Mouse (Mus musculus) lung, adult 2 months (tissue): ENCODE data around the gene Rims1. TPM values are rescaled to one million over a fixed set of nuclear protein-coding genes. Genes with fewer than 3 reads are reported as not detected.

ENCODE experiments used
- DNase-seq: peaks from one replicate; pipeline ENCODE4 v3.0.0; 2022
- H3K4me1 ChIP-seq: fragments of 200-500 bp; 2 replicates; pipeline ENCODE4 v1.6.1; 2011; ENCODE audit warnings: low read length; ENCODE audit not compliant: control insufficient read depth, insufficient read depth
- H3K4me3 ChIP-seq: fragments of 200-500 bp; replicated peaks from 2 replicates; pipeline ENCODE3; 2011; ENCODE audit warnings: low read depth, mild to moderate bottlenecking, control low read depth, low read length; ENCODE audit errors: extremely low read depth
- CTCF ChIP-seq: fragments of 200-500 bp; IDR thresholded peaks from 2 replicates; pipeline ENCODE4 v1.5.1; 2011; ENCODE audit warnings: mild to moderate bottlenecking, low read length, control low read depth; ENCODE audit not compliant: insufficient read depth
- POLR2A ChIP-seq: fragments of 200-500 bp; IDR thresholded peaks from 2 replicates; pipeline ENCODE4 v1.6.1; 2011; ENCODE audit warnings: low read depth, mild to moderate bottlenecking, control low read depth, low read length, borderline replicate concordance; ENCODE audit errors: extremely low read depth
- whole genome bisulfite sequencing: fragments of 180-500 bp; shearing (Covaris S2); methylation state at CpG from one replicate; pipeline ENCODE4 v1.1.7; 2018; 5-methylcytosine and 5-hydroxymethylcytosine counted together
- polyA plus RNA-seq: library from polyadenylated mRNA; depleted of rRNA; stranded (reverse); fragments of >200 nt; gene quantifications from 2 replicates; pipeline ENCODE4 v1.2.3, GENCODE M21; 2012

The Rims1 gene
- polyA plus RNA-seq, 1 experiment: 0.13 TPM

DNA sequence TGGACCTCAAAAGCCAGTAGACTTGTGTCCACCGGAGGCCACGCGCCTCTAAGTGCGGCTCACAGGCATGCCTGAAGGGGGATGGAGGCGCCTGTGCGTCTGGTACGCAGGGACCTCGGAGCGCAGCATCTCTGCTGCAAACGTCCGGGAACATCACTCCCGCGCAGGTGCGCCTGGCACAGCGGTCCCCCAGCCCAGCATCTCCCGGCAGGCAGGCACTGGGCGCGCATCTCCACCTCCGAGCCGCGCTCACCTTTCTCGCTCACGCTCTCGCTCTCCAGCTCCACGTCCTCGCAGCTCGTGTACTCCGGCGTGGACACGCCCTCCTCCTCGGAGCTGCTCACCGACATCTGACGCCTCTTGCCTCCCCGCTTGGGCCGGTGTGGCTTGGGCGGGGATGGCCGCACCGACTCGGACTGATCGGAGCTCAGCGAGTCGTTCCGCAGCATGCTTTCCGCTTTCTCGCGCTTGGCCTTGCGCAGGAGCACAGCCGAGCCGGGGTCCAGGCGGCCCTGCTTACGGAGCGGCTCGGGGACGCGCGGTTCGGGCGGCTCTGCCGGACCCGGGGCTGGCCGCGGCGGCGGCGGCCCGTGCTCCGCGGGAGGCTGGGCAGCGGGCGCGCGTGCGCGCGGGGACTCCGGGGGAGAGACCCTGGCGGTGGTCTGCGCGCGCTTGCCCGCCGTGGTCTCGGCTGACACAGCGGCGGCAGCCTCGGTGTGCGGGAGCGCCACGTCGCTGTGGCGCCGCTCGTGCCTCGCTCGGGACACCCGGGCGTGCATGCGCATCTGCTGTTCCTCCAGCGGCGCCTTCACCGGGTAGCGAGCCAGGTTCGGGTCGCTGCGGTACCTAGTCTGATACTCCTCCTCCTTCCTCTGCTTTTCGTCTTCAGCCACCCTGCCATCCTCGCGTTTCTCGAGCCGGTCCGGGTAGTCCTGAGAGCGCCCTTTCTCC lies 272.4 kb downstream of the Rims1 start:
- no peak for DNase-seq
- Histone ChIP-seq H3K4me1 (peaks cover 5% of the 10 kb centered on the region), H3K4me3 (peak overlapping the region; percentile 19)
- 2% methylated on average over 112 of the region's 112 CpGs for WGBS
- TF ChIP-seq CTCF (no peak), POLR2A (no peak)

DNA sequence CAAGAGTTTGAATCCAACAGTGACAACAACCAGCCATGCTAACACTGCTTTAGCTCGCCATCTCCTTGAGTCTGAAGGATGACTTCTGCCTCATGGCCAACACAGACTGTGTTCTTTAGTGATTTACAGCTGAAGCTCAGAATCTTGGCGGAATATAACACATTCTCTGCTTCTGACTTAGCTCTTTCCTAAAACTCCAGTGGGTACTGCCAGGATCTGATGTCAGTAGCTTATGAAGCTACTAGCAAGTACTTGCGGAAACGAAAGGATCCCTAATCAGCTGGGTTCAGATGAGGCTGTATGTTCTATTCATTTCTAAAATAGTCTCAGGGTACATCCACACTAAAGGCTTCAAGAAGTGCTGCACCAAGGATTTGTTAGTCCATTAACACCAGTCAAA lies 290.7 kb downstream of the Rims1 start:
- H3K4me1 ChIP-seq: no peaks in the 10 kb centered on the region
- no peak overlapping the region for H3K4me3 ChIP-seq
- no peak for DNase-seq
- no peak for TF ChIP-seq POLR2A
- TF ChIP-seq CTCF: no peak
- 83% methylated on average over 4 of the region's 4 CpGs for WGBS

DNA sequence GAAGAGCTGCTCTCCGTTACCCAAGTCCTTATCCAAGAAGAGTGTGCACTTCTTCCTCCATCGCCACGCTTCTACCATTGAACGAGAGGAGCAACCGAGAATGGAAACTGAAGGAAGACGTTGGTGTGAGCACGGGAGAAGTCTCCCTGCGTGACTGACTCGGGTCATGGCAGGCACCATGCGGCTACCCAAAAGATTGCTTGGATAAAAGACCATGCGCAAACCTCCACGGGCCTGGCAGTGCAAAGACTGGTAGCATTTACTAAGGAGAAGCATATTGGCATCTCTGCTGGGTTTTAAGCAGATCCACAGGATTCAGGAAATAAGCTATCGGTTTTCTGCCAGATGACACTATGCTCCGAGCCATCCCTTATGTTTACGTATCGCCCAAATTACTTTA lies 293.4 kb downstream of the Rims1 start:
- DNase-seq: no peak
- no peak overlapping the region for H3K4me3 ChIP-seq
- TF ChIP-seq POLR2A (no peak), CTCF (no peak)
- 84% methylated on average over 16 of the region's 16 CpGs for WGBS
- no peaks in the 10 kb centered on the region for H3K4me1 ChIP-seq

DNA sequence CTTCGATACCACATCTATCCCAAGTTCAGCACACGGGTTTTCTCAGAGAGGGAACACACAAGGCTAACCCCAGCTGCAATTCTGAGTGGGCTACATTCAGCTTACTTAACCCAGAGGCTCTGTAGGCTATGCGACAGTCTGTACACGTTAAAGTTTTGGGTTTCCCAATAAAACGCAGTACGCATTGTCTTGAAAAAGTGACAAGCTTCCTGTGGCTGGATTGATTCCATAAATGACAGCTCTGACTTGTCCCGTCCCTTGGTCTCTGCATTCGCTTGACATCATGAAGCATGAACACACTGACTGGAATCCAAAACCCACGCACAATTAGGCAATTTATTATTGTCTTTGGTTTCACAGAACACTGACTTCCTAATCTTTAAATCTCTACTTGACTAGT lies 294.2 kb downstream of the Rims1 start:
- WGBS: 69% methylated on average over 9 of the region's 9 CpGs
- Histone ChIP-seq H3K4me3 (no peak overlapping the region), H3K4me1 (no peaks in the 10 kb centered on the region)
- TF ChIP-seq CTCF: no peak
- TF ChIP-seq POLR2A: no peak
- DNase-seq: no peak

DNA sequence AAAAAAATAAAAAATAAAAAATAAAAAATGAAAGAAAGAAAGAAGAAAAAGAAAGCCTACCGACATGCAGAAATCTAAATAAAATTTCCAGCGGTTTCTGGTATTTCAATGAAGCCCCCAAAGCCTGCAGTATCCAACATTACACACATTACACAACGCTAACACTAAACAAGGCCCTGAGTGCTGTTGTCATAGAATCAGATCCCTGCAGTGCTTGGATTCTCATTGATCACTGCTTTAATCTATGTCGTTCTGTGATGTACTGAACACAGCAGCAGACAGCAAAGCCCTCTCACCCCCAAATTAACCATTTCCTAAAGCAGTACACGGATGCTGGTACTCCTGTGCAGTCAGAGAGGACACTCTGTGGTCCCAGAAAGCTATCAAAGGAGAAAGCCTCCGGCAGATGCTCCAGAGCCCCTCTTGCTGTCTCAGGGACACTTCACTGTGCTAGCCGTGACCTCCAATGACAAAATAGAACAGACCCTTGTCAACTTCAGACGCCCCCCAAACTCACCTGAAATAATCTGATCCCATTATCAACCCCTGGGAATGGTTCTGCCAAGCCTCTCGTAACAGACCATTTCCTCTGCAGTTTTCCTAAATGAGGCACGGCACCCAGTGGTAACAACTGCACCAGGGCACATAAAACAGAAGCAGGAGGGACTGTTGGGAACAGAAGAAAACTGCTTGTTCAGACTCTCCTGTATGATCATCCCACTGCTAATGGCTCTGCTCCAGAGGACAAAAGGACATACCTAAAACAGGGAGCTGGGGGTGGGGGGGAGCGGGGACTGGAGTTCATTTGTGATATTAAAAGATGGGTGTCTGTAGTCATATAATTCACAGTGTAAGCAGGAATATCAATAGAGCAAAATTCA lies 296.8 kb downstream of the Rims1 start:
- Histone ChIP-seq H3K4me1 (no peaks in the 10 kb centered on the region), H3K4me3 (no peak overlapping the region)
- WGBS: 67% methylated on average over 11 of the region's 11 CpGs
- DNase-seq: no peak
- TF ChIP-seq POLR2A: no peak
- no peak for TF ChIP-seq CTCF

DNA sequence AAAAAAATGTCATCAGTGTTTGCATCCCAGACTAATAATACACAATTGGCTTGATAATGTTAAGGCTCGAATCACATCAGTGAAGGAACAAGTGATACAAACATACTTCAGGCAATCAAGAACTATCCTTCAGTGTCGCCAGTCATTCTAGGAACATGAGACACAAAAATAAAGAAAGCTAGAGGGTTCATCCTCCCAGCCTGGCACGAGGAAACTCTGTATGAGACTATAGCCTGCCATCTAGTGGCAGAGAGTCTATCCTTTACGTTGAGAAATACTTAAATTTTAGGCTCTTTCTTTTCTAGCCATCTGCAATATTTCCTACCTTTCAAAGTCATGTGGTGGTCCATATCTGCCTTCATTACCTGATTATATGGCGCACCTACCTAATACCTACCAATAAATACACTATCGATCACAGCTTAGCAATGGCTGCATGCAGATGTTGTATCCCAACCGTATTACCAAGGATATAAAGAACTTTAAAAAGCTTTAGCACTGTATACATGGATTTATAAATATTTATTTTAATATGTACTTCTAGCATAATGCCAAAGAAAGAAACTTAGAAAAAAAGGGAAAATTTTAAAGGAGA lies 318.4 kb downstream of the Rims1 start:
- TF ChIP-seq CTCF: no peak
- no peak for TF ChIP-seq POLR2A
- 39% methylated on average over 7 of the region's 7 CpGs for WGBS
- H3K4me3 ChIP-seq: no peak overlapping the region
- H3K4me1 ChIP-seq: no peaks in the 10 kb centered on the region
- DNase-seq: no peak

DNA sequence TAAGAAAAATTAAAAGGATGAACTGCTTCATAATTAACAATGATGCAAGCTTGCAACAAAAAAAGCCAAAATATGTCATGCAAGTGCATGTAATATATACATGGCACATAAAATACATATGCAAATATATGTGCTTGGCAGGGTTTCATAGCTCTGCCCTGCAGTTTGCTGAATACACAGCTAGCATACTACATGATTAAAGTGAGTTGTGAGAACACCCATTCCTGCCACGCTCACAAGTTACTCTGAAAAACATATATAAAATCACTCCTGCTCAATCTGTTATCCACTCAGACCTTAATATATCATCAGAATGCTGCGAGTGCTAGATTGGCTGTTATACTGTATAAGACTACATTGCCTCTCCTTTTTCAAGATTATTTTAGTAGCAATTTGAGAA lies 329.6 kb downstream of the Rims1 start:
- no peak overlapping the region for H3K4me3 ChIP-seq
- DNase-seq: no peak
- no peak for TF ChIP-seq POLR2A
- no peak for TF ChIP-seq CTCF
- 71% methylated on average over 2 of the region's 2 CpGs for WGBS
- H3K4me1 ChIP-seq: no peaks in the 10 kb centered on the region

DNA sequence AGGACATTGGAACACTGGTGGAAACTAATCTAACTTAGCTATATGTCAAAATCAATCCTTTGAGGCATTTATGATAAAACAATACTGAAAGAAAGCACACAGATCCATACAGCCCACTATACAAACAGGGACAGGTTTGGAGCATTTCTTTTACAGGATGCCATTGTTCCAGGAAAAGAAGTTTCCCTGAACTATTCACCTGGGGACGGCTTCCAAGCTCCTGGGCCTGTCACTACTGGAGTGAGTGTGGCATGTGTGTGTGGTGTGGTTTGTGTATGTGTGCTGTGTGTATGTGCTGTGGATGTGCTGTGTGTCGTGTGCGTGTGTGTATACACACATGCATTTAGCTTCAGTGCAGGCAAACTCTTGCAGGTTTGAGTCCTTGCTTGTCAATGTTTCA lies 338.8 kb downstream of the Rims1 start:
- Histone ChIP-seq H3K4me3 (no peak overlapping the region), H3K4me1 (no peaks in the 10 kb centered on the region)
- 81% methylated on average over 3 of the region's 3 CpGs for whole genome bisulfite sequencing
- no peak for TF ChIP-seq CTCF
- no peak for TF ChIP-seq POLR2A
- no peak for DNase-seq

DNA sequence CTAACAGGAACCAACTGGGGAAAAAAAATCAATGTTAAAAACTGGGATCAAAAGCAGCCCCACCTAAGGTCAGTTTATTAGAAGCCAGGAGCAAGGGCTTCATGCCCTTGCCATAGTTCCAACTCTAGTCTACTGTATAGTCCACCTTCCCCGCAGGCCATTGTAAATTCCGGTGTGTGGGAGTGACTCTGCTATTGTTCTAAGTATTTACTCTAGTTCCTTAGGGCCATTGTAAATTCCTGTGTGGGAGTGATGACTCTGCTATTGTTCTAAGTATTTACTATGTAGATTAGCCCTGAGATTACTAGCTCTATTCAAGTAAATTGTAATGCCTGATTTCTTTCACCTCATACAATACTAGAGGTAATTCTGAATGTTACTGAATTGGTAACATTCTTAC lies 339.2 kb downstream of the Rims1 start:
- no peak for DNase-seq
- Histone ChIP-seq H3K4me1 (no peaks in the 10 kb centered on the region), H3K4me3 (no peak overlapping the region)
- TF ChIP-seq POLR2A: no peak
- no peak for TF ChIP-seq CTCF
- WGBS: 45% methylated on average over 2 of the region's 2 CpGs

DNA sequence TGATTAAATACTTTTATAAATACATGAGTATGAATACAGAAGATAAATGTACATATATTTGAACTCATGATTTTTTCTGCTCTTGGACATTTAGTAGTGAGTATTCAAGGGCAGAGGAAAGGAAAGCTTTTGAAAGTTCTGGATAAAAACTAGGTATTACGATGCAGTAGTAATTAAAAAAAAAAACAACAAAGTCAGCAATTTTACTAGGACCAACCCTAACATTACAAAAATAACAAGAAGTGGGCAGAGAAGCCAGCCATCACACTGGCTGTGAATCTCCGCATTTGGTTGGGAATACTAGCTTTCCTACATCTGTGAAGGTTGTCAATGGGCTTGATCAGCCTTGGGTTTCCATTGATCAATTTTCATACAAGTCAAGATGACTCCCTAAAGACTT lies 381.8 kb downstream of the Rims1 start:
- DNase-seq: no peak
- TF ChIP-seq CTCF (no peak), POLR2A (no peak)
- 90% methylated on average over 2 of the region's 2 CpGs for WGBS
- Histone ChIP-seq H3K4me3 (no peak overlapping the region), H3K4me1 (no peaks in the 10 kb centered on the region)
